Mouse (Mus musculus): ENCODE measurements at regions not wholly inside any gene's neighbourhood (a gene's known extent, or its start where the extent isn't known, plus 50 kb on each side); places are given as distances from the start of the nearest gene placed in this dataset.
A peak's percentile ranks its signal among the peaks of the same experiment; 100 is the strongest.

- ATAC-seq (replicated peaks; ENCODE audit: low FRiP score, low read depth): no peak
- DNase-seq (ENCODE audit: low spot score): no peak
- Histone ChIP-seq H3K36me3 (ENCODE audit: insufficient read depth, low read length) (no peaks in the 10 kb centered on the region), H3K9me3 (replicated peaks; ENCODE audit: low read length) (no peaks in the 10 kb centered on the region), H3K9ac (ENCODE audit: low read depth, low read length) (no peak overlapping the region), H3K4me3 (replicated peaks; ENCODE audit: low read depth, low read length) (no peak overlapping the region), H3K4me1 (replicated peaks; ENCODE audit: insufficient read depth, low read length) (no peaks in the 10 kb centered on the region), H3K27me3 (ENCODE audit: insufficient read depth, low read length) (peaks cover 3% of the 10 kb centered on the region; the same call in 1 of the 2 replicates), H3K4me2 (ENCODE audit: low read length) (no peak overlapping the region), H3K27ac (no peak overlapping the region)
- no peak for TF ChIP-seq CTCF (IDR thresholded peaks at IDR 0.05; ENCODE audit: low read depth)
- 40% methylated on average over 10 of the region's 10 CpGs for WGBS
Observed at GRCm38 (mm10) chr13:84757896-84758567, 431.2 kb upstream of the Ccnh start.

- Histone ChIP-seq H3K9me3 (replicated peaks; ENCODE audit: low read length) (no peaks in the 10 kb centered on the region), H3K4me2 (ENCODE audit: low read length) (no peak overlapping the region), H3K27me3 (ENCODE audit: insufficient read depth, low read length) (peaks cover 3% of the 10 kb centered on the region; the same call in 1 of the 2 replicates), H3K36me3 (ENCODE audit: insufficient read depth, low read length) (no peaks in the 10 kb centered on the region), H3K4me1 (replicated peaks; ENCODE audit: insufficient read depth, low read length) (no peaks in the 10 kb centered on the region), H3K4me3 (replicated peaks; ENCODE audit: low read depth, low read length) (no peak overlapping the region), H3K27ac (no peak overlapping the region), H3K9ac (ENCODE audit: low read depth, low read length) (no peak overlapping the region)
- peak; percentile 72; the same call in 1 of the 2 replicates for ATAC-seq (replicated peaks; ENCODE audit: low FRiP score, low read depth)
- 2% methylated on average over 6 of the region's 6 CpGs for WGBS
- peak; percentile 85 for TF ChIP-seq CTCF (IDR thresholded peaks at IDR 0.05; ENCODE audit: low read depth)
- DNase-seq (ENCODE audit: low spot score): peak; percentile 89
Observed at GRCm38 (mm10) chr13:84758568-84758900, 430.7 kb upstream of the Ccnh start.

GRCm38 (mm10) chr13:84759061-84759460 is 430.1 kb upstream of the Ccnh start:
- Histone ChIP-seq H3K4me3 (replicated peaks; ENCODE audit: low read depth, low read length) (no peak overlapping the region), H3K4me1 (replicated peaks; ENCODE audit: insufficient read depth, low read length) (no peaks in the 10 kb centered on the region), H3K27me3 (ENCODE audit: insufficient read depth, low read length) (peaks cover 3% of the 10 kb centered on the region; the same call in 1 of the 2 replicates), H3K36me3 (ENCODE audit: insufficient read depth, low read length) (no peaks in the 10 kb centered on the region), H3K9me3 (replicated peaks; ENCODE audit: low read length) (no peaks in the 10 kb centered on the region), H3K4me2 (ENCODE audit: low read length) (no peak overlapping the region), H3K27ac (no peak overlapping the region), H3K9ac (ENCODE audit: low read depth, low read length) (no peak overlapping the region)
- WGBS: 64% methylated on average over 7 of the region's 7 CpGs
- TF ChIP-seq CTCF (IDR thresholded peaks at IDR 0.05; ENCODE audit: low read depth): no peak
- DNase-seq (ENCODE audit: low spot score): no peak
- ATAC-seq (replicated peaks; ENCODE audit: low FRiP score, low read depth): no peak

GRCm38 (mm10) chr13:84760471-84760870 is 428.7 kb upstream of the Ccnh start:
- Histone ChIP-seq H3K4me1 (replicated peaks; ENCODE audit: insufficient read depth, low read length) (no peaks in the 10 kb centered on the region), H3K9ac (ENCODE audit: low read depth, low read length) (no peak overlapping the region), H3K27ac (no peak overlapping the region), H3K4me3 (replicated peaks; ENCODE audit: low read depth, low read length) (no peak overlapping the region), H3K4me2 (ENCODE audit: low read length) (no peak overlapping the region), H3K27me3 (ENCODE audit: insufficient read depth, low read length) (0 out of 2 replicates have a peak, but pooled peaks cover 3% of the 10 kb centered on the region), H3K9me3 (replicated peaks; ENCODE audit: low read length) (no peaks in the 10 kb centered on the region), H3K36me3 (ENCODE audit: insufficient read depth, low read length) (no peaks in the 10 kb centered on the region)
- 59% methylated on average over 3 of the region's 3 CpGs for WGBS
- no peak for DNase-seq (ENCODE audit: low spot score)
- no peak for TF ChIP-seq CTCF (IDR thresholded peaks at IDR 0.05; ENCODE audit: low read depth)
- no peak for ATAC-seq (replicated peaks; ENCODE audit: low FRiP score, low read depth)

- Histone ChIP-seq H3K27me3 (ENCODE audit: insufficient read depth, low read length) (0 out of 2 replicates have a peak, but pooled peaks cover 3% of the 10 kb centered on the region), H3K4me1 (replicated peaks; ENCODE audit: insufficient read depth, low read length) (no peaks in the 10 kb centered on the region), H3K27ac (no peak overlapping the region), H3K4me2 (ENCODE audit: low read length) (no peak overlapping the region), H3K9ac (ENCODE audit: low read depth, low read length) (no peak overlapping the region), H3K4me3 (replicated peaks; ENCODE audit: low read depth, low read length) (no peak overlapping the region), H3K9me3 (replicated peaks; ENCODE audit: low read length) (no peaks in the 10 kb centered on the region), H3K36me3 (ENCODE audit: insufficient read depth, low read length) (no peaks in the 10 kb centered on the region)
- no peak for ATAC-seq (replicated peaks; ENCODE audit: low FRiP score, low read depth)
- no peak for DNase-seq (ENCODE audit: low spot score)
- TF ChIP-seq CTCF (IDR thresholded peaks at IDR 0.05; ENCODE audit: low read depth): no peak
- WGBS: 70% methylated on average over 8 of the region's 8 CpGs
Observed at GRCm38 (mm10) chr13:84760978-84761377, 428.2 kb upstream of the Ccnh start.

GRCm38 (mm10) chr13:84761821-84762220 is 427.4 kb upstream of the Ccnh start:
- ATAC-seq (replicated peaks; ENCODE audit: low FRiP score, low read depth) (no peak), DNase-seq (ENCODE audit: low spot score) (no peak)
- Histone ChIP-seq H3K27ac (no peak overlapping the region), H3K27me3 (ENCODE audit: insufficient read depth, low read length) (0 out of 2 replicates have a peak, but pooled peaks cover 2% of the 10 kb centered on the region), H3K9me3 (replicated peaks; ENCODE audit: low read length) (no peaks in the 10 kb centered on the region), H3K4me3 (replicated peaks; ENCODE audit: low read depth, low read length) (no peak overlapping the region), H3K36me3 (ENCODE audit: insufficient read depth, low read length) (no peaks in the 10 kb centered on the region), H3K9ac (ENCODE audit: low read depth, low read length) (no peak overlapping the region), H3K4me2 (ENCODE audit: low read length) (no peak overlapping the region), H3K4me1 (replicated peaks; ENCODE audit: insufficient read depth, low read length) (no peaks in the 10 kb centered on the region)
- TF ChIP-seq CTCF (IDR thresholded peaks at IDR 0.05; ENCODE audit: low read depth): no peak
- WGBS: 53% methylated on average over 4 of the region's 4 CpGs

- H3K4me1 ChIP-seq (replicated peaks; ENCODE audit: insufficient read depth, low read length): no peaks in the 10 kb centered on the region
- no peak overlapping the region for H3K4me3 ChIP-seq (replicated peaks; ENCODE audit: low read depth, low read length)
- no peaks in the 10 kb centered on the region for H3K9me3 ChIP-seq (replicated peaks; ENCODE audit: low read length)
- no peak overlapping the region for H3K4me2 ChIP-seq (ENCODE audit: low read length)
- no peak overlapping the region for H3K9ac ChIP-seq (ENCODE audit: low read depth, low read length)
- H3K27ac ChIP-seq: no peak overlapping the region
- H3K36me3 ChIP-seq (ENCODE audit: insufficient read depth, low read length): no peaks in the 10 kb centered on the region
- ATAC-seq (replicated peaks; ENCODE audit: low FRiP score, low read depth) (no peak), DNase-seq (ENCODE audit: low spot score) (no peak)
- no peaks in the 10 kb centered on the region for H3K27me3 ChIP-seq (ENCODE audit: insufficient read depth, low read length)
- WGBS: 43% methylated on average over 1 of the region's 1 CpGs
- no peak for TF ChIP-seq CTCF (IDR thresholded peaks at IDR 0.05; ENCODE audit: low read depth)
Observed at GRCm38 (mm10) chr13:84763916-84764315, 425.3 kb upstream of the Ccnh start.
